Mouse (Mus musculus): ENCODE data around the gene Lsg1. TPM values are rescaled to one million over a fixed set of nuclear protein-coding genes. Genes with fewer than 3 reads are reported as not detected.

Gene Lsg1
- polyA plus RNA-seq, 1 experiment from 2014 or later = 17.5 TPM

- ATAC-seq (ENCODE audit: low read depth) = no peak
- no peaks in the 10 kb centered on the region for H3K9me3 ChIP-seq (replicated peaks; ENCODE audit: control insufficient read depth, low read length)
- WGBS (ENCODE audit: insufficient replicate concordance) = 14% methylated on average over 18 of the region's 18 CpGs
- H3K27me3 ChIP-seq (ENCODE audit: control insufficient read depth, insufficient read depth, low read depth, low read length) = peaks cover 33% of the 10 kb centered on the region
- no peaks in the 10 kb centered on the region for H3K36me3 ChIP-seq (ENCODE audit: control insufficient read depth, insufficient read depth)
- H3K9ac ChIP-seq (ENCODE audit: low read depth, low read length) = no peak overlapping the region
- H3K27ac ChIP-seq (ENCODE audit: low read length) = peak overlapping the region; percentile 49
- H3K4me3 ChIP-seq (ENCODE audit: low read depth, low read length) = no peak overlapping the region; the same call in 1 of the 2 replicates
- H3K4me1 ChIP-seq (ENCODE audit: control insufficient read depth, low read depth, low read length) = peaks cover 19% of the 10 kb centered on the region
- H3K4me2 ChIP-seq (ENCODE audit: low read depth, low read length) = peak overlapping the region; percentile 40
Measured at GRCm38 (mm10) chr16:30602684-30603530, 15.5 kb upstream of the Lsg1 start.

- no peak overlapping the region for H3K9ac ChIP-seq (ENCODE audit: low read depth, low read length)
- peak overlapping the region; percentile 66 for H3K4me3 ChIP-seq (ENCODE audit: low read depth, low read length)
- peak overlapping the region; percentile 49 for H3K27ac ChIP-seq (ENCODE audit: low read length)
- no peaks in the 10 kb centered on the region for H3K9me3 ChIP-seq (replicated peaks; ENCODE audit: control insufficient read depth, low read length)
- no peak for ATAC-seq (ENCODE audit: low read depth)
- H3K4me1 ChIP-seq (ENCODE audit: control insufficient read depth, low read depth, low read length) = peaks cover 19% of the 10 kb centered on the region
- 14% methylated on average over 7 of the region's 7 CpGs for WGBS (ENCODE audit: insufficient replicate concordance)
- H3K27me3 ChIP-seq (ENCODE audit: control insufficient read depth, insufficient read depth, low read depth, low read length) = peaks cover 33% of the 10 kb centered on the region
- peak overlapping the region; percentile 68 for H3K4me2 ChIP-seq (ENCODE audit: low read depth, low read length)
- no peaks in the 10 kb centered on the region for H3K36me3 ChIP-seq (ENCODE audit: control insufficient read depth, insufficient read depth)
Measured at GRCm38 (mm10) chr16:30601946-30602345, 14.6 kb upstream of the Lsg1 start.

GRCm38 (mm10) chr16:30601046-30601832 is 13.8 kb upstream of the Lsg1 start:
- Histone ChIP-seq H3K9ac (ENCODE audit: low read depth, low read length) (peak overlapping the region; percentile 46), H3K4me3 (ENCODE audit: low read depth, low read length) (peak overlapping the region; percentile 66), H3K36me3 (ENCODE audit: control insufficient read depth, insufficient read depth) (no peaks in the 10 kb centered on the region), H3K9me3 (replicated peaks; ENCODE audit: control insufficient read depth, low read length) (no peaks in the 10 kb centered on the region), H3K4me2 (ENCODE audit: low read depth, low read length) (peak overlapping the region; percentile 68), H3K27me3 (ENCODE audit: control insufficient read depth, insufficient read depth, low read depth, low read length) (peaks cover 33% of the 10 kb centered on the region), H3K27ac (ENCODE audit: low read length) (peak overlapping the region; percentile 49), H3K4me1 (ENCODE audit: control insufficient read depth, low read depth, low read length) (peaks cover 19% of the 10 kb centered on the region)
- 5% methylated on average over 42 of the region's 42 CpGs for WGBS (ENCODE audit: insufficient replicate concordance)
- no peak for ATAC-seq (ENCODE audit: low read depth)

GRCm38 (mm10) chr16:30600431-30601045 is 13.1 kb upstream of the Lsg1 start:
- H3K27ac ChIP-seq (ENCODE audit: low read length) = 0 out of 2 replicates have a peak overlapping the region, but pooled peaks have one; percentile 10
- H3K4me2 ChIP-seq (ENCODE audit: low read depth, low read length) = peak overlapping the region; percentile 68
- peak overlapping the region; percentile 66 for H3K4me3 ChIP-seq (ENCODE audit: low read depth, low read length)
- WGBS (ENCODE audit: insufficient replicate concordance) = under 1% methylated on average over 53 of the region's 53 CpGs
- peaks cover 33% of the 10 kb centered on the region for H3K27me3 ChIP-seq (ENCODE audit: control insufficient read depth, insufficient read depth, low read depth, low read length)
- peak overlapping the region; percentile 46 for H3K9ac ChIP-seq (ENCODE audit: low read depth, low read length)
- no peaks in the 10 kb centered on the region for H3K9me3 ChIP-seq (replicated peaks; ENCODE audit: control insufficient read depth, low read length)
- no peaks in the 10 kb centered on the region for H3K36me3 ChIP-seq (ENCODE audit: control insufficient read depth, insufficient read depth)
- ATAC-seq (ENCODE audit: low read depth) = no peak
- H3K4me1 ChIP-seq (ENCODE audit: control insufficient read depth, low read depth, low read length) = peaks cover 19% of the 10 kb centered on the region

- Histone ChIP-seq H3K4me3 (ENCODE audit: low read depth, low read length) (peak within 1 kb of the TSS; percentile 66), H3K4me1 (ENCODE audit: control insufficient read depth, low read depth, low read length) (peaks cover 21% of the 10 kb centered on the region), H3K9me3 (replicated peaks; ENCODE audit: control insufficient read depth, low read length) (no peaks in the 10 kb centered on the region), H3K4me2 (ENCODE audit: low read depth, low read length) (peak within 1 kb of the TSS; percentile 68), H3K9ac (ENCODE audit: low read depth, low read length) (peak within 1 kb of the TSS; percentile 60), H3K27ac (ENCODE audit: low read length) (peak within 1 kb of the TSS; percentile 66), H3K36me3 (ENCODE audit: control insufficient read depth, insufficient read depth) (no peaks in the 10 kb centered on the region), H3K27me3 (ENCODE audit: control insufficient read depth, insufficient read depth, low read depth, low read length) (peaks cover 33% of the 10 kb centered on the region)
- peak; percentile 79 for ATAC-seq (ENCODE audit: low read depth)
- WGBS (ENCODE audit: insufficient replicate concordance) = under 1% methylated on average over 63 of the region's 63 CpGs
Measured at GRCm38 (mm10) chr16:30599491-30600268, 12.3 kb upstream of the Lsg1 start, which contains the start of gene Fam43a. TSS of gene Fam43a (plus strand) at chr16:30599723.

GRCm38 (mm10) chr16:30596959-30597681 is 9.7 kb upstream of the Lsg1 start:
- peak overlapping the region; percentile 39 for H3K4me3 ChIP-seq (ENCODE audit: low read depth, low read length)

GRCm38 (mm10) chr16:30595835-30596557 is 8.6 kb upstream of the Lsg1 start:
- ATAC-seq (ENCODE audit: low read depth) = no peak
- H3K27me3 ChIP-seq (ENCODE audit: control insufficient read depth, insufficient read depth, low read depth, low read length) = peaks cover 19% of the 10 kb centered on the region
- no peaks in the 10 kb centered on the region for H3K9me3 ChIP-seq (replicated peaks; ENCODE audit: control insufficient read depth, low read length)
- H3K4me2 ChIP-seq (ENCODE audit: low read depth, low read length) = no peak overlapping the region
- no peak overlapping the region for H3K27ac ChIP-seq (ENCODE audit: low read length)
- H3K4me1 ChIP-seq (ENCODE audit: control insufficient read depth, low read depth, low read length) = peaks cover 5% of the 10 kb centered on the region; the same call in 1 of the 2 replicates
- H3K36me3 ChIP-seq (ENCODE audit: control insufficient read depth, insufficient read depth) = no peaks in the 10 kb centered on the region
- H3K9ac ChIP-seq (ENCODE audit: low read depth, low read length) = no peak overlapping the region
- no peak overlapping the region for H3K4me3 ChIP-seq (ENCODE audit: low read depth, low read length)
- WGBS (ENCODE audit: insufficient replicate concordance) = 39% methylated on average over 14 of the region's 14 CpGs

More at GRCm38 (mm10) chr16:30596959-30597681, 9.7 kb upstream of the Lsg1 start:
- peaks cover 16% of the 10 kb centered on the region for H3K4me1 ChIP-seq (ENCODE audit: control insufficient read depth, low read depth, low read length)
- no peaks in the 10 kb centered on the region for H3K36me3 ChIP-seq (ENCODE audit: control insufficient read depth, insufficient read depth)
- no peak overlapping the region; the same call in 1 of the 2 replicates for H3K9ac ChIP-seq (ENCODE audit: low read depth, low read length)
- H3K27ac ChIP-seq (ENCODE audit: low read length) = no peak overlapping the region
- WGBS (ENCODE audit: insufficient replicate concordance) = 9% methylated on average over 16 of the region's 16 CpGs
- peaks cover 30% of the 10 kb centered on the region for H3K27me3 ChIP-seq (ENCODE audit: control insufficient read depth, insufficient read depth, low read depth, low read length)
- no peaks in the 10 kb centered on the region for H3K9me3 ChIP-seq (replicated peaks; ENCODE audit: control insufficient read depth, low read length)
- peak overlapping the region; percentile 53 for H3K4me2 ChIP-seq (ENCODE audit: low read depth, low read length)
- ATAC-seq (ENCODE audit: low read depth) = no peak

All from liver, embryonic 16.5 days (tissue).